Mouse (Mus musculus) small intestine, adult 2 months (tissue): ENCODE data around the gene Smtnl2.

Experiments used
- CTCF ChIP-seq: fragments of 200-500 bp; IDR thresholded peaks from 2 replicates; pipeline ENCODE4 v1.5.1; 2012; ENCODE audit warnings: low read depth, mild to moderate bottlenecking, control low read depth, inconsistent platforms, low read length, moderate library complexity, mixed read lengths; ENCODE audit not compliant: insufficient replicate concordance, insufficient read length; ENCODE audit errors: extremely low read depth
- POLR2A ChIP-seq: fragments of 200-500 bp; IDR thresholded peaks from 2 replicates; pipeline ENCODE4 v1.6.1; 2012; ENCODE audit warnings: low read depth, mild to moderate bottlenecking, control low read depth, inconsistent platforms, low read length, moderate library complexity

DNA sequence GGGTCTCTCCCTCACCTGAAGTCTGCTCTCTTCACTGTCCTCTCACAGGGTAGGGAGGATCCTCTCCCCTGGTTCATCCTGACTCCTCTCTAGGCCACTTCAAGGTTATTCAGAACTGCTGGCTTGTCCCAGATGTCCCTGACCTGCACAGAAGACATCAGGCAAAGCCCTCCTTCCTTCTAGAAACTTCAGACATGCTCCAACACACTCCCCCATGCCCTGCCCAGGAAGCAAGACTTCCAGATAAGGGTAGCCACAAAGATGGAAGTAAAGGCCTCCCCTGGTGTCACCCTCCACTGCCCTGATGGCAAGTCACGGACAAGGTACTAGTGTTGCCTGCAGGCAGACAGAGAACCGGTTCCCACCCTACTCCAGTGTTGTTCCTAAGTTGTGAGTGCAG is 16.8 kb downstream of the Smtnl2 start:
- TF ChIP-seq POLR2A (no peak), CTCF (no peak)
